Mouse (Mus musculus): ENCODE results near the gene Cyp4f39. TPM values are rescaled to one million over a fixed set of nuclear protein-coding genes. Genes with fewer than 3 reads are reported as not detected.
A peak's percentile ranks its signal among the peaks of the same experiment; 100 is the strongest.
"Not testable (repeated sequence)": the region's sequence is repeated elsewhere in the genome, so short reads cannot be mapped to it uniquely, and the experiment has no call there.

The Cyp4f39 gene
- polyA plus RNA-seq, 1 experiment from 2014 or later, result 57.9 TPM

GRCm38 (mm10) chr17:32534068-32534467 lies 81.5 kb downstream of the Cyp4f39 start:
- H3K9me3 ChIP-seq (ENCODE audit: control insufficient read depth, low read length), result no peaks in the 10 kb centered on the region
- no peaks in the 10 kb centered on the region for H3K27me3 ChIP-seq (ENCODE audit: control insufficient read depth, insufficient read depth, low read length)
- WGBS, result 73% methylated on average over 6 of the region's 6 CpGs
- no peak overlapping the region for H3K27ac ChIP-seq (replicated peaks)
- no peaks in the 10 kb centered on the region for H3K4me1 ChIP-seq (replicated peaks; ENCODE audit: control insufficient read depth, insufficient read depth)
- no peak overlapping the region for H3K4me3 ChIP-seq (ENCODE audit: low read depth, low read length)
- no peak for DNase-seq (ENCODE audit: low spot score)
- no peak overlapping the region for H3K4me2 ChIP-seq (replicated peaks; ENCODE audit: low read depth)
- H3K9ac ChIP-seq (ENCODE audit: low read length), result no peak overlapping the region
- H3K36me3 ChIP-seq (ENCODE audit: control insufficient read depth, insufficient read depth, low read length), result no peaks in the 10 kb centered on the region
- no peak for TF ChIP-seq CTCF (IDR thresholded peaks at IDR 0.05; ENCODE audit: low read depth)
- TF ChIP-seq EP300 (optimal IDR thresholded peaks at IDR 0.05), result no peak
- no peak for ATAC-seq (ENCODE audit: low FRiP score, low TSS enrichment)

GRCm38 (mm10) chr17:32536051-32536866 lies 83.7 kb downstream of the Cyp4f39 start, which contains the start of gene Cyp4f16:
Cyp4f16 (plus strand) TSS chr17:32536558.
- DNase-seq (ENCODE audit: low spot score), result peak; percentile 95
- peak within 1 kb of the TSS; percentile 61 for H3K9ac ChIP-seq (ENCODE audit: low read length)
- H3K4me3 ChIP-seq (ENCODE audit: low read depth, low read length), result peak within 1 kb of the TSS; percentile 41
- H3K9me3 ChIP-seq (ENCODE audit: control insufficient read depth, low read length); H3K4me1 ChIP-seq (replicated peaks; ENCODE audit: control insufficient read depth, insufficient read depth); H3K36me3 ChIP-seq (ENCODE audit: control insufficient read depth, insufficient read depth, low read length); H3K27me3 ChIP-seq (ENCODE audit: control insufficient read depth, insufficient read depth, low read length): not testable (repeated sequence)
- peak; percentile 98 for ATAC-seq (ENCODE audit: low FRiP score, low TSS enrichment)
- peak within 1 kb of the TSS; percentile 63 for H3K27ac ChIP-seq (replicated peaks)
- peak within 1 kb of the TSS; percentile 65 for H3K4me2 ChIP-seq (replicated peaks; ENCODE audit: low read depth)
- WGBS, result 5% methylated on average over 5 of the region's 5 CpGs

- 48% methylated on average over 5 of the region's 5 CpGs for WGBS
- Histone ChIP-seq H3K9me3 (ENCODE audit: control insufficient read depth, low read length) (no peaks in the 10 kb centered on the region), H3K4me2 (replicated peaks; ENCODE audit: low read depth) (peak overlapping the region; percentile 65), H3K36me3 (ENCODE audit: control insufficient read depth, insufficient read depth, low read length) (no peaks in the 10 kb centered on the region), H3K27ac (replicated peaks) (peak overlapping the region; percentile 63), H3K27me3 (ENCODE audit: control insufficient read depth, insufficient read depth, low read length) (no peaks in the 10 kb centered on the region), H3K4me3 (ENCODE audit: low read depth, low read length) (peak overlapping the region; percentile 41), H3K9ac (ENCODE audit: low read length) (peak overlapping the region; percentile 61), H3K4me1 (replicated peaks; ENCODE audit: control insufficient read depth, insufficient read depth) (no peaks in the 10 kb centered on the region)
- TF ChIP-seq EP300 (optimal IDR thresholded peaks at IDR 0.05), result no peak
- TF ChIP-seq CTCF (IDR thresholded peaks at IDR 0.05; ENCODE audit: low read depth), result no peak
- no peak for DNase-seq (ENCODE audit: low spot score)
- no peak for ATAC-seq (ENCODE audit: low FRiP score, low TSS enrichment)
Observed at GRCm38 (mm10) chr17:32536867-32537250, 84.3 kb downstream of the Cyp4f39 start.

Other genes starting within 250 kb of the Cyp4f39 start
- 28.6 and 29.9 TPM in 2 replicates for gene Brd4, start 168.0 kb upstream of the Cyp4f39 start, polyA plus RNA-seq (2015; fragmentation: Nextera tagmentation; extraction: Ambion mirVana)
- gene Akap8, start 131.5 kb upstream of the Cyp4f39 start, polyA plus RNA-seq (2015; fragmentation: Nextera tagmentation; extraction: Ambion mirVana), result 30.3 and 31.0 TPM in 2 replicates
- gene Akap8l, start 102.1 kb upstream of the Cyp4f39 start, polyA plus RNA-seq (2015; fragmentation: Nextera tagmentation; extraction: Ambion mirVana), result 25.2 and 31.7 TPM in 2 replicates
- gene Wiz, start 63.3 kb upstream of the Cyp4f39 start, polyA plus RNA-seq (2015; fragmentation: Nextera tagmentation; extraction: Ambion mirVana), result 9.6 and 13.4 TPM in 2 replicates
- gene Rasal3, start 49.1 kb upstream of the Cyp4f39 start, polyA plus RNA-seq (2015; fragmentation: Nextera tagmentation; extraction: Ambion mirVana), result 0.56 and 0.63 TPM in 2 replicates
- gene Pglyrp2, start 28.6 kb upstream of the Cyp4f39 start, polyA plus RNA-seq (2015; fragmentation: Nextera tagmentation; extraction: Ambion mirVana), result 0.10 and 0.16 TPM in 2 replicates
- gene Cyp4f17, start 53.3 kb downstream of the Cyp4f39 start, polyA plus RNA-seq (2015; fragmentation: Nextera tagmentation; extraction: Ambion mirVana), result 3.5 and 3.8 TPM in 2 replicates
- gene Cyp4f16, start 83.8 kb downstream of the Cyp4f39 start, polyA plus RNA-seq (2015; fragmentation: Nextera tagmentation; extraction: Ambion mirVana), result 18.3 and 18.6 TPM in 2 replicates
- not detected in 2 replicates for gene Cyp4f37, start 168.6 kb downstream of the Cyp4f39 start, polyA plus RNA-seq (2015; fragmentation: Nextera tagmentation; extraction: Ambion mirVana)
- gene Cyp4f40, start 206.2 kb downstream of the Cyp4f39 start, polyA plus RNA-seq (2015; fragmentation: Nextera tagmentation; extraction: Ambion mirVana), result 0.04 and 0.23 TPM in 2 replicates
- 0.62 and 1.1 TPM in 2 replicates for gene Cyp4f15, start 232.9 kb downstream of the Cyp4f39 start, polyA plus RNA-seq (2015; fragmentation: Nextera tagmentation; extraction: Ambion mirVana)

All from stomach, postnatal 0 days (tissue).